Mouse (Mus musculus): ENCODE data around the gene Tnk2.

The Tnk2 gene

DNA sequence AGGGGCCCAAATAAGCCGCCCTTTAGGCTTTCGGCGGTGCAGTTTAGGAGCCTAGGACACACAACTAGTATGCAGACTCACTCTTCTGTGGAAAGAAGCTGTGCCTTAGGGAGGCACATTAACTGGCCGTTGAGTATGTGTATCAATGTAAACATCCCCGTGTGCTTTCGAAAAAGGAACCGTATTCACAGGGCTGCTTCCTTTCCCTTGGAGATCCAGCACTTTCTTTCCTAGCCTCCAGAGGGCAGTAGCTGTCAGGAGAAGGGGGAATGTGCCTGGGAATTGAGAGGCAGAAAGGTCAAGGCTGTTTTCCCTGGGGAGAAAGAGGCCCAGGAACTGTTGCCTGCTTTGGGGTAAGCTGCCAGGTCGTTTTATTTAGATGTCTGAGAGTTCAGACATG is 15.7 kb downstream of the Tnk2 start:
- no peak for DNase-seq (ENCODE audit: low read depth, low spot score)

- no peak for DNase-seq (ENCODE audit: low read depth, low spot score)
These were observed 16.4 kb downstream of the Tnk2 start for GRCm38 (mm10) chr16:32660095-32660494.

DNA sequence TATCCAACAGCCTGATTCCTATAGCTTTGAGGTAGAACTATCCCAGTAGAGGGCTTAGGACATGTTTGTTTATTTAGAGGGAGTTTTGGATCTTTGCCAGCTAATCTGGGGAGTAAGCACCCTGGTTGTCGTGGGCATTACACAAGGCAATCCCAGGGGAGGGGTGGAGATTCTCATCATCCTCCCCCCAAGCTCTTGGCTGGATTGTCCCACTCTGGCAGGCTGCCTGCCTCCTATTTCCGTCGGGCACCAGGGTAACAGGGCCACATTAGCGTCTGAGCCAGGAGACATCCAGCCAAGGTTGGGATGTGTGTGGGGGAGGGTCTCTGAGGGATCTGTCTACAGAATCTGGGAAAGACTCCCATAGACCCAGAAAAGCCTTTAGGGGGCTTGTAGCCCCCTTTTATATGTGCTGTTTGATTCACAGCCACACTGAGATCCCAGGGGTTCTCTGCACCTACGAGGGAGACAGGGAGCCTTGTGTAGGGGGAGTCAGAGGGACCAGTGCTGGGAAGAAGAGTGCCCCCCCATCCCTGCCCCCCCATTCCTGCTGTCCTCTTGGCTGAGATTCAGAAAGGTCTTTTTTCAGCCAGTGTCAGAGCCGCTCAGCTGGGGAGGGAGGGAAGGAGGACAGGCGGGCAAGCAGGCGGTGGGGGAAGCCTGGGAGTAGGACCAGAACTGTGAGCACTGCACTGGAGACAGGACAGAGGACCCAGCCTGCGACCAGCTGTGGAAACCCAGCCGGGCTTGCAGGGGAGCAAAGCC is 17.1 kb downstream of the Tnk2 start:
- no peak for DNase-seq (ENCODE audit: low read depth, low spot score)

DNA sequence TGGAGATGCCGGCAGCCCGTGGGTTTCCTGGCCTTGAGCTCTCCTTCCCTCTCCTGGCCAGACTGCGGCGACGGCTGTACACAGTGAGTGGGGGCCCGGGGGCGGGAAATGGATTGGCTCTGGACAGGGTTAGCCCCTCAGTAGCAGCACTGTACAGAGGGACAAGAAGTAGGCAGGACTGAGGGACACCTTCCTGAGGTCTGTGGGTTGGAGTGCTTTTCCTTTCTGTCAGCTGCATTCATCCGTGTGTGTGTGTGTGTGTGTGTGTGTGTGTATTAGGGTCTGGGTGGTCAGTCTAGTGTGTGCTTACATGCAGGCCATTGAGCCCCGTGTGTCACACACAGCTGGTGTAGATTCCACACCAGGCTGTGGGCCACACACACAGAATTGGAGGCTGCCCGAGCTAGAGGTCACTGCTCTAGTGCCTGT is 17.8 kb downstream of the Tnk2 start:
- DNase-seq (ENCODE audit: low read depth, low spot score) = no peak

- DNase-seq (ENCODE audit: low read depth, low spot score) = no peak
These were observed 18.7 kb downstream of the Tnk2 start for GRCm38 (mm10) chr16:32662372-32662771.

DNA sequence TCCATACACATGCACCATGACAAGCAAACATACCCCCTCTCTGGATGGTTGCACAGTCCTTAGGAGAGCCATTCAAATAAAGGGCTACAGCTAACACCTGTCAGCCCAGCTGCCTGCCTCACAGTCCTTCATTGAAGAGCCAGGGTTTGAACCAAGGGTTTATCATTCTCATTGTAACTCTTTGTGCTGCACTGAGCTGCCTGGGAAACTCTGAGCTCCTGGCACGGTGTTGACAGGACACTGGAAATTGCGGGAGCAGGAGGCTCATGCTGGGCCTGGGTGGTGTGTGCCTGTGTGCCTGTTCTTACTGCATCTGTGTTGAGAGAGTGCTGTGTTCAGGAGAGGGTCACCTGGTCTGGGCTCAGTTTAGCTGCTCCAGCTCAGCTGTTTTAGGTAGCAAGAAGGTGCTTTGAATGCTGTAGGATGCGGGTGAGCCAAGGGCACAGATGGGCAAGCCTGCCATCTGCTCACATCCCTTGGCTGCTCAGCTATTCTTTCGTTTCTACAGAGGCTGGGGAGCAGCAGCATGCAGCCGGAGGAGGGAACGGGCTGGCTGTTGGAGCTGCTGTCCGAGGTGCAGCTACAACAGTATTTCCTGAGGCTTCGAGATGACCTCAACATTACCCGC is 19.7 kb downstream of the Tnk2 start:
- DNase-seq (ENCODE audit: low read depth, low spot score) = no peak

DNA sequence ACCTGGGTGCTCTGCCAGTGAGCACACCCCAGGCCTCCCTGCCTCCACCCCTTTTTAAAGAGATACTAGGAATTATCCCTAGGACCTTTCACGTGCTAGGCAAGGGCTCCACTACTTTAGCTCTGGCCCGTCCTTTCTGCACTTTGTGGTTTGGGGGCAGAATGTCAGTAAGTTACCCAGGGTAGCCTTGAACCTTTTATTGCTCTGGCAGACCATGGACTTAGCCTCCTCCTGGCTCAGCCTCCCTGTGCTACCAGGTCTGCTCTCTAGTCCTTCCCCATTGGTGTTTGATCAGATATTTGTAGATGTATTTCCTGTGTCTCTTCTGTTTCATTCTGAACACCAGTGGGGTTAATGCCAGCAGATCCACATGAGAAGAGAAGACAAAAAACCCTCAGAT is 20.5 kb downstream of the Tnk2 start:
- no peak for DNase-seq (ENCODE audit: low read depth, low spot score)

- no peak for DNase-seq (ENCODE audit: low read depth, low spot score)
These were observed 22.4 kb downstream of the Tnk2 start for GRCm38 (mm10) chr16:32665851-32666665.

DNA sequence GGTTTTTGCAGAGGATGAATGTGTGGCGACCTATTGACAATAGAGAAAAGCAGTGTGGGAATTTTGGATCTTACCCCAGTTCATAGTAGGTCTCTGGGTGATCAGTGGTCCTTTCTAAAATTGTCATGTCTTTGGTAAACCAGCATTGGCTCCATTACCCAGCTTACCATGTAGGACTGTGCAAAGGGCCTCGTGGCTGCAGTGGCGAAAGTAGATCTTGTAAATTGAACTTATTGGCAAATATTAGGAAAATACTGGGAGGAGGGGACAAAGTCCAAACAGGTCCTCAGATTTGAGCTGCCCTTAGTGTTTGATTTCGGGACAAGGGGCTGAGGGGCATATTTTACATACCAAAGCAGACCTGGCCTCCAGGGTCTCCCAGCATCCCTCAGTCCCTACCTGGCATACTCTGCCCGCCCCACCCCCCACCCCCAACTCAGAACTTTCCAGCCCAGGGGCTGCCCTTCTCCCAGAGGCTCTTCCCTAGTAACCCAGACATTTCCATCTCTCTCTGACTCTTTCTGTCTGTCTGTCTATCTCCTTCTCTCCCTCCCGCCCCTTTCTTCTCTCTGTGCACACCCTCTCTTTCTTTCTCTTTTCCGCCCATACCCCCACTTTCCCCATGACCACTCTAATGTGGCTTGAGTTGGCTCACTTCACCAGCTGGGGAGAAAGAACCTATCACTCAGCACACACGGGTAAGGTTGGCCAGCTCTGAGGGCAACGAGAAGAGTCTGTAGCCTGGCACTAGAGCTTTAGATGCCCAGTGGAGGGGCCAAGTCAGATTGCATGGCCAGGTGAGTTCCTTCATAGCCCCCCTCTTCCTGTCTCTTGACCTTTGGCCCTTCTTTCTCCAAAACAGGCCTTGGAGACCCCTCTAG is 23.2 kb downstream of the Tnk2 start:
- DNase-seq (ENCODE audit: low read depth, low spot score) = no peak

DNA sequence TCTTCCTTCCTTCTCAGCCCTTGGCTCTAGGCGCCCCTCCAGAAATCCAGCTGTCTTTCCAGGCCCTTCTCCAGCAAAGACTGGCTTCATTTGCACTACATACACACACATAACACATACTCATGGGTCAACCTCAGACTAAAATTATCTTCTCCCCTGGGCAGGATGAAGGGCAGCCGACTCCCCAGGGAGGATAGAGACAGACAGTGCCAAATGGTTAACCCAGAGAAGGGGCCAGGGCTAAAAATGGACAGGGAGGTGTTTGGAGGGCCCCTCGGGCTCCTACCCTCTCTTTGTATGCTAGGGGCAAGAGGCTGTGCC is 23.8 kb downstream of the Tnk2 start:
- no peak for DNase-seq (ENCODE audit: low read depth, low spot score)

DNA sequence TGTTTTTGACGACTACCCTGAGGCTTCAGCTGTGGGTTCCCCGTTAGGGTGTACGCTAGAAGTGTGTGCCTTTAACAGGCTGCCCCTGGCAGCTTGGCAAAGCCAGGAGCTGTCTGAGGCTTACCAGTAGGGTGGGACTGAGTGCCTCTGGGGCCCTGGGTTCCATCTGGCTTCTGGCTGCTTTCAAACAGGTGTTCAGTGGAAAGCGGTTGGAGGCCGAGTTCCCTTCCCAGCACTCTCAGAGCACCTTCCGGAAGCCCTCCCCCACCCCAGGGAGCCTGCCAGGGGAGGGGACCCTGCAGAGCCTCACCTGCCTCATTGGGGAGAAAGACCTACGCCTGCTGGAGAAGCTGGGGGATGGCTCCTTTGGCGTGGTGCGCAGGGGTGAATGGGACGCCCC is 24.4 kb downstream of the Tnk2 start:
- DNase-seq (ENCODE audit: low read depth, low spot score) = no peak

DNA sequence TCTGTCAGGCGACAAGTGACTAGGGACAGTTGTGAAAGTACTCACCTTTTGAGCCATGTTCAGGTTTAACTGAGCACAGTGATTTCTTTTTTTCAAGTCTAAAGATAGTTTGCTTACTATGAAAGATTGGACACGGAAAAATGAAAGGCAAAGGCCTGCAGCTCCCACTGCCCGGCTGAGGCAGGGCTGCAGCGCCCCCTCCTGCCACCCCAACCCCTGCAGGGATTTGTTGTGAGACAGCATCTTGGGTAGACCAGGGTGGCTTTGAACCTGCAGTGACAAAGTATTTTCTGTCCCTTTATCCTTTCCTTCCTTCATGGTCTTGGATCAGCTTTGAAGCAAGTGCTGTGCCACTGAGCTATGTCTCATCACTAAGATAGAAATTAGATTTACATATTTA is 24.8 kb downstream of the Tnk2 start:
- DNase-seq (ENCODE audit: low read depth, low spot score) = peak; percentile 67

GRCm38 (mm10) chr16:32669243-32669642 is 25.6 kb downstream of the Tnk2 start:
- DNase-seq (ENCODE audit: low read depth, low spot score) = no peak

GRCm38 (mm10) chr16:32670354-32671124 is 26.9 kb downstream of the Tnk2 start:
- no peak for DNase-seq (ENCODE audit: low read depth, low spot score)

- DNase-seq (ENCODE audit: low read depth, low spot score) = no peak
These were observed 27.7 kb downstream of the Tnk2 start for GRCm38 (mm10) chr16:32671206-32671887.

DNA sequence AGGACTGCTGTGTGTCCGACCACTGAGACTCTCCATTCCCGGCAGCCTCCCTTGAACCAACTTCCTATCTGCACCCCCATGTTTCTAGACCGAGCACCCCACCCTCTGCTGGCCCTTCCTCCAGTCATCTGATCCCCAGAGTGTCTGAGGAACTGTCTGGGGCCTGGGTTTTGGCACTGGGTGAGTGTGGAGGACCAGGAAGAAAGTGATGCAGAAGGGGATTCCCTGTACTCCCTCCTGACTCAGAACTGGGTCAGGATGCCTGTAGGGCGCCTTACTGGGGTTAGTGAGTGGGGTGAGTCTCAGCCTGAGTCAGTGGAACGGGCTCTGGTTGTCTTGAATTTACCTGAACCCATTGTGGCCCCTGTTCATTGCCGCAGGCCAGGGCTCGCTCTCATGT is 28.6 kb downstream of the Tnk2 start:
- peak; percentile 35 for DNase-seq (ENCODE audit: low read depth, low spot score)

GRCm38 (mm10) chr16:32672861-32673560 is 29.3 kb downstream of the Tnk2 start:
- DNase-seq (ENCODE audit: low read depth, low spot score) = no peak

DNA sequence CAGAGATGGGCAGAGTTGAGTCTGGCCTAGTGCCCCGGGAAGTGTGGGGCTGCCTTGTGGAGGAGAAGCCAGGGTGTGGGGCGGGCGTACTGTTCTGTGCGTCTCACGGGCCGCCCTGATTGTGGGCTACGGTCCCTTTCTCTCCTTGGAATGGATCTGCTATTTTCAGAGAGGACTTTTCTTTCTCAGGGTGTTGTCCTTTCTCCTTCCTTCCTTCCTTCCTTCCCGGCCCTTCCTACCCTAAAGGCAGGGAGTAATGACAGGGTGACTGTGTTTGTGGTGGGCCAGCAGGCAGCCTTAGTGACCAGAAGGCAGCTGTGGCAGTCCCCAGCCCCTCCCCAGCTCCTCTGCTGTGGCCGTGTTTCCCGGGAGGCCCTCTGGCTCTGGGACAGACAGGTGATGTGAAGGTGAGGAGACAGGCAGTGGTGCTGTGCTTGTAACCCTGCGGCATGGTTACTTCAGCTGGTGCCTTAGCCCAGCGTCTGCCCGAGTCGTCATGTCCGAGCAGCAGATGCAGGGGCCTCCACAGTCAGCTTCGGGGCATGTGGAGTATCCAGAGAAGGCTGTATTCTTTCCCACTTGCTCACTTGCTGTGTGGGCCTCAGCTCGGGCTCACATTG is 30.6 kb downstream of the Tnk2 start:
- DNase-seq (ENCODE audit: low read depth, low spot score) = no peak

- no peak for DNase-seq (ENCODE audit: low read depth, low spot score)
These were observed 33.5 kb downstream of the Tnk2 start for GRCm38 (mm10) chr16:32677040-32677700.
